Mouse (Mus musculus): Measurements from ENCODE around the gene Rsl24d1. TPM values are rescaled to one million over a fixed set of nuclear protein-coding genes. Genes with fewer than 3 reads are reported as not detected.
"Not testable (repeated sequence)": the region's sequence is repeated elsewhere in the genome, so short reads cannot be mapped to it uniquely, and the experiment has no call there.

Gene Rsl24d1
- total RNA-seq, 4 experiments from 2014 or later, result 55.8 to 64.9 (median 60.1) TPM

DNA sequence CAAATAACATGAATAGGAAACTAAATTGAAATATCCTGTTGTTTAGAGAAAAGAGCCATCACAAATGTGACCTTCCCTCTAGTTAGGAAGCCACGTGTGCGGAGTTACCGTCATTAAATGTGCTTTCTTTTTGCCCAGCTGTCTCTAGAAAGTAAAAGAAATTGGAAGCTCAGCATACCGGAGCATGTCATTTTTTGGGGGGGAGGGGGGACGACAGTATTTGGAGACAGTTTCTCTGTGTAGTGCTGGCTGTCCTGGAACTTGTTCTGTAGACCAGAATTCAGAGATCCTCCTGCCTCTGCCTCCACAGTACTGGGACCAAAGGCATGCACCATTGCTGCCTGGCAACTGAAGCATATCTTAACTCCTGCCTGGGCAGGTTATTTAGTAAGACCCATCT, 11.7 kb upstream of the Rsl24d1 start, which contains the start of gene Khdc3:
Khdc3 (plus strand) TSS at position 301 of the 400 bp plus-strand sequence.
- DNase-seq (ENCODE audit: low spot score in 2 of 2), result no peak

DNA sequence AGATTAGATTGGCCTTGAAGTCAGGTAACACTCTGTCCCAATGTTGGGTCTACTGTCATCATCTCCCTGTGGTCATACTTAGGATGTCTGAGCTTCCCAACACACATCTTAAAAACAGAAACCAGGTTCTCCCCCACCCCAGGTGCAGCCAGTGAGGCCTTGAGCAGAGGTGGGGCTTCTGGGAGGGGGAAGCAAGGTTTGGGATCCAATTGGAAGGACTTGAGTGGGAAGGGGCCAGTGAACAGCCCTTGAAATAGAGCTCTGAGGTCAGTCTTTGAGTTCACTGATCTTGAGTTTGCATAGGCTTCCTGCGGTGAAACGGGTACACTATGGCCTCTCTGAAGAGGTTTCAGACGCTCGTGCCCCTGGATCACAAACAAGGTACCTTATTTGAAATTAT, 11.0 kb upstream of the Rsl24d1 start, which contains the start of gene Gm20509:
Gm20509 (plus strand) TSS at position 290 of the 400 bp plus-strand sequence.
- no peak for DNase-seq (ENCODE audit: low spot score in 2 of 2)

DNA sequence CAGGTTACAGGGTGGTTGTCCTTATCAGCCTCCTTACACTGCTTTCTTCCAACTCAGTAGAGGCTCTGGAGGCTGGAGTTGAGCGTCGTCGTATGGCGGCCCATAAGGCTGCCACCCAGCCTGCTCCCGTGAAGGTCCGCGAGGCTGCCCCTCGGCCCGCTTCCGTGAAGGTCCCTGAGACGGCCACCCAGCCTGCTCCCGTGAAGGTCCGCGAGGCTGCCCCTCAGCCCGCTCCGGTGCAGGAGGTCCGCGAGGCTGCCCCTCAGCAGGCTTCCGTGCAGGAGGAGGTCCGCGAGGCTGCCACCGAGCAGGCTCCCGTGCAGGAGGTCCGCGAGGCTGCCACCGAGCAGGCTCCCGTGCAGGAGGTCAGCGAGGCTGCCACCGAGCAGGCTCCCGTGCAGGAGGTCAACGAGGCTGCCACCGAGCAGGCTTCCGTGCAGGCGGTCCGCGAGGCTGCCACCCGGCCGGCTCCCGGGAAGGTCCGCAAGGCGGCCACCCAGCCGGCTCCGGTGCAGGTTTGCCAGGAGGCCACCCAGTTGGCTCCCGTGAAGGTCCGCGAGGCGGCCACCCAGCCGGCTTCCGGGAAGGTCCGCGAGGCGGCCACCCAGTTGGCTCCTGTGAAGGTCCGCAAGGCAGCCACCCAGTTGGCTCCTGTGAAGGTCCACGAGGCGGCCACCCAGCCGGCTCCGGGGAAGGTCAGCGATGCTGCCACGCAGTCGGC, 9.9 kb upstream of the Rsl24d1 start:
- no peak for DNase-seq (ENCODE audit: low spot score in 2 of 2)

DNA sequence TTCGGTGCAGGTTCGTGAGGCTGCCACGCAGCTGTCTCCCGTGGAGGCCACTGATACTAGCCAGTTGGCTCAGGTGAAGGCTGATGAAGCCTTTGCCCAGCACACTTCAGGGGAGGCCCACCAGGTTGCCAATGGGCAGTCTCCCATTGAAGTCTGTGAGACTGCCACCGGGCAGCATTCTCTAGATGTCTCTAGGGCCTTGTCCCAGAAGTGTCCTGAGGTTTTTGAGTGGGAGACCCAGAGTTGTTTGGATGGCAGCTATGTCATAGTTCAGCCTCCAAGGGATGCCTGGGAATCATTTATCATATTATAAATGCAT, 9.4 kb upstream of the Rsl24d1 start:
- no peak for DNase-seq (ENCODE audit: low spot score in 2 of 2)

DNA sequence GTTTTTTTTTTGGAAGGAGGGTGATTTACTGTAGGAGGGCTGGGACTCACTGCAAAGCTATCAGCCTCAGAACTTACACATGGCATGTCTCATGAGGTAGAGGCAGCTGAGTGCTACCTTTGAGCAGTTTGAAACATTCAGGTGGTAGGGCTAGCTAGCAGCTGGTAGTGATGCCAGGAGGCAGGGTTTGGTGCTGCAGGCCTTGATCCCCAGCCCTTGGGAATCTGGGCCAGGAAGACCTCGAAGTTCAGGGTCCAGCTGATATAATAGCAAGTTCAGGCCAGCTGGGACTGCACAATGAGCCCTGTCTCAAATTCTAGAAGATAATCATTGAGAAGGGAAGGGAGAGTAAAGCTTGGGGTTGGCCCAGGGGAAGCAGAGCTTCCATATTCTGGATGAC, 8.1 kb upstream of the Rsl24d1 start:
- DNase-seq (ENCODE audit: low spot score in 2 of 2), result no peak

DNA sequence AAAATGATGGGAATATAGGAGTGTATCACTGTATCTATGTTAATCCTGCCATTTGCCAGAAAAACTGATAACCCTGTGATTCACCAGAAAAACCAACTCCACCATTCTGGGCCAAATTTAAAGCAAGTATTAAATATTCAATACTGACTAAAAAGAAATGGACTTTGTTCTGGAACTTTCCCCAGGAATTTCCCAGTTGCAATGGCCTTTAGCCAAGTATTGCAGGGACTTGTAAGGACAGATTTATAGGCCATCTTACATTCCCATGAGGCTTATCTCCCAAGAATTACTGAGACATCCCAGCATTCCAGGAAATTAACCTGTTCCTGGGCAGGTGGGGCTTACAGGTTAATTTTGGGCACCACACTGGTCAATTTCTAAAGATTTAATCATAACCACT, 7.5 kb upstream of the Rsl24d1 start:
- DNase-seq (ENCODE audit: low spot score in 2 of 2), result no peak

DNA sequence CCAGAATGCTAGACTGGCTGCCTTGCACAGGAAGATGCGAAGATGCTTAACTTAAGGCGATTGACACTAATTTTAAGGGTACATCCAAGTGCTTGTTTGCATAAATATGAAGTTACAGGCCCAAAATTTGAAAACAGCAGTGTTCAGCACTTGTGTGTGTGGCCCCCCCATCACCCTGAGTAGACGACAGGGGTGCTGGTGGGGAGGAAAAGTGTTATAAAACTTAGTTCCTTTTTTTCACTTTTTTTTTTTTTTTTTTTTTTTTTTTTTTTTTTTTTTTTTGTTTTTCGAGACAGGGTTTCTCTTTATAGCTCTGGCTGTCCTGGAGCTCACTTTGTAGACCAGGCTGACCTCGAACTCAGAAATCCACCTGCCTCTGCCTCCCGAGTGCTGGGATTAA, 3.5 kb downstream of the Rsl24d1 start:
- not testable (repeated sequence) for DNase-seq (ENCODE audit: low spot score in 2 of 2)

DNA sequence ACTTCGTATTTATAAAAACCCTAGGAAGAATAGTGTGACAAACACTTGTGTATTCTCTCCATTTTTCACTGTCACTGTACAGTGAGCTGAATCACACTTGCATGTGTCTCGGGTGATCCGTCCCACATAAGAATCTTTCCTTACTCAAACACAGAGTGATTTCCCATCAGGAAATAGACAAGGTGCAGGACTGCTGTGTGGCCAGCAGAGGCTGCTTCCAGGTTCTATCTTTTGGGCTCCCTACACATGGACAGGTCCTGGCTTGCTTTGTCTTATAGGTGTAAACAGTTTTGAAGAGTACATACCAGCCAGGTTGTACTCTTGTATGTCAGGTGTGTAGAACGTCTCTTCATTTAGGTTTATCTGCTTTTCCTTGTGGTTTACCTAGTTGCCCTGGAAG, 4.8 kb downstream of the Rsl24d1 start:
- no peak for DNase-seq (ENCODE audit: low spot score in 2 of 2)

DNA sequence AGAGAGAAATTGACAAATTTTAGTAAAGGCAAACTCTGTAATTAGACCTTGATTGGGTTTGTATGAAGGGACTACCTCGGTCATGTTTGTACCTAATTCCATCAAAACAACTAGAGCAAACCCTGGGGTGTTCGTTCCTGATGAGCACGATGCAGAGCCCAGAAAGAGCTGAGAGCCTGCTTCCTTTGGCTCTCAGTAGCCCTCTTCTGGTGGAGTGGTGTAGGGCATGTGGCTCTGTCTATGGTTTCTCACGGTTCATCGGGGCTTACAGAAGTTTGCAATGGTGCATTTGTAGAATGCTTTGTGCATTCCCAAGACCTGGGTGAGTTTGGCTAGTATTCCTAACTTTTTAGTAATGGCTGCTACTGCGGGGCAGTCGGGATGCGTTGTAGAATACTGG, 8.5 kb downstream of the Rsl24d1 start:
- no peak for DNase-seq (ENCODE audit: low spot score in 2 of 2)

DNA sequence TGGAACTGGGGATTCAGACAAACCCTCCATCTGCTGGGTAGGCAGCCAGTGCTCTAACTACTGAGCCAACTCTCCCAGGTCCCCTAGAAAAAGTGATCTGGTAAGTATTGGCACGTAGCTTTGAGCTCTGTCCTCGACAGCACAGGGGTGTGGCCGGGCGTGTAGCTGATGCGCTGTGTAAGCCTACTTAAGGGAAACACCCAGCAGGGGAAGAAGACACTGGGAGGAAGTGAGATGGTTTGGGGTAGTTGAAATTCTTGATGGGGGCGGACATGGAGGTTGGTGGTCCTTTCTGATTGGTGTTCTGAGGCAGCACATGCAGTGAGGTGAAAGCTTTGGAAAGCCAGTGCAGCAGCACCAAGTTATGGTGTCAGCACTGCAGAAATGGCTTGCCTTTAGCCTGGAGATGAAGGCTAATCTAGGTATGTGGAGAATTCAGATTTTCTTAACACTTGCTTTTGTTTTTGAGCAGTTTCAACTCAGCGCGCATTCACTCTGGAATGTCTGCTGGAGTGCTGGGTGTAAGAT, 11.9 kb downstream of the Rsl24d1 start:
- DNase-seq (ENCODE audit: low spot score in 2 of 2), result no peak

DNA sequence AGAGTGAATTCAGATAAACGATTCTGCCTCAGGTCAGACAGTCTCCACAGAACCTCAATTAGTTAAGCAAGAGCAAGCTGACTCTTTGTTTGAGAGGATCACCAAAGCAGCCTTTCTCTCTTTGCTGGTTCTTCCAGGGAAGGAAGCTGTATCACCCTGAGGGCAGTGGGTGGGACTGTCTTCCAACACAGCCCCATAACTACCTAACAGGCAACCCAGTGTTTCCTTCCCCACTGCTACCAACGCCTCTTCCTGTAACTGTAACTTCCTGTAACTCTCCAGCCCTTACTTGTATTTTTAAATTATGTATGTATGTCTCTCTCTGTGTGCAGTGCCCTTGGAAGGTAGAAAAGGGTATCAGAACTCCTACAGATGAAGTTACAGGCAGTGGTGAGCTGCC, 14.2 kb downstream of the Rsl24d1 start:
- no peak for DNase-seq (ENCODE audit: low spot score in 2 of 2)

DNA sequence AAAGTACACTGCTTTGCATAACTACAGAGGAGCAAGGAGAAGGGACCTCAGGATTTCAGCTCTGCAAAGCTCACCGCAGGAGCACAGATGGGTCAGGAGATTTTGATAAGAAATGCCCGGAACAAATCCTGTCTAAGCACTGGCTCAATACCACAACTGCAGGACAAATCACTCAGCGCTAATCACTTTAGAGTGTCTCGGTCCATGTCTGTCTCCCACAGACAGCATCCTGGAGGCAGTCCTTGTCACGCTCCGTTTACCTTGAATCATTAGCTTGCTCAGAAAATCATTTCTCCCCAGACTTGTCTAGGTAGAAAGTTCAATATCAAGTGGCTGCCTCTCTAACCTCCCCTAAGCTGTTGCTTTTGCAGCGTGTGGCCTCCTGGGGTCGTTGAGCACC, 16.6 kb downstream of the Rsl24d1 start:
- no peak for DNase-seq (ENCODE audit: low spot score in 2 of 2)

DNA sequence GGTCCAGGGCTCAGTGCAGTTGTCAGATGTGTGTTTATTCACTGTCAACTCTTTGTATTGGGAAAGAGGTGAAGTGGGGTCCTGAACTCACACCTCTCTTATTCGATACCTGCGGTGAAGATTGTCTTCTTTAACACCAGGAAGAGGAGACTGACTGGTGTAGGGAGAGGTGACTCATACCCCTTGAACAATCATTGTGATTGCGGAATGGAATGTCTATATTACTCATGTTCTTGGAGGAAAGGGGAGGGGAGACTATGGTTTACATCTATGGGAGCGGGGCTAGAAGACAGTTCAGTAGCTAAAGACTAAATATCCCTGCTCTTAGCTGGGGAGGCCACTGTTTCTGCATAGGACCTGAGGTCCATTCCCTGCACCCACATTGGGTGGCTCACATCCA, 17.3 kb downstream of the Rsl24d1 start:
- no peak for DNase-seq (ENCODE audit: low spot score in 2 of 2)

DNA sequence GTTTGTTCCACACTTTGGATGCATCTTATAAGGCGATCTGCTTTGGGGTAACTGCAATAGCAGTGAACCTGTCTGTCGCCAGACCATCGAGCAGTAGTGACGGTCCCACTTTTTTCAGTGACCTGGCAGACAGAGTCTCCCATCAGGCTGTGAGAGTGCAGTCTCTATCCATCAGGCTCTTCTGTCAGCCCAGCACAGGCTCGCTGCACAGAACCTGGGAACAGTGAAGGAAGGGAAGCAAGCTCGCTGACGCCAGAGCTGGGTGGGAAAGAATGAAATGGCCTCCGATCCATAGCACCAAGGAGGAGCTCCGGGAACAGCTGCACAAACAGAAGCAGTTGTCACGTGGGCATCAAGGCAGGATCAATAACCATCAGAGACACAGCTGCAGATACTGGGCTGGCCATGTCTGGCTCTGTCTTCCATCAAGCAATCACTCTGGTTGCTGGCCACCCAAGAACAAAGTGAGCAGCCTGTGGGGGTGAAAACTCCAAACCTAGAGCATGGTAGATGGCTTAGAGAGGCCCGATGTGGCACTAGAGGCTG, 24.2 kb downstream of the Rsl24d1 start:
- DNase-seq (ENCODE audit: low spot score in 2 of 2), result no peak

DNA sequence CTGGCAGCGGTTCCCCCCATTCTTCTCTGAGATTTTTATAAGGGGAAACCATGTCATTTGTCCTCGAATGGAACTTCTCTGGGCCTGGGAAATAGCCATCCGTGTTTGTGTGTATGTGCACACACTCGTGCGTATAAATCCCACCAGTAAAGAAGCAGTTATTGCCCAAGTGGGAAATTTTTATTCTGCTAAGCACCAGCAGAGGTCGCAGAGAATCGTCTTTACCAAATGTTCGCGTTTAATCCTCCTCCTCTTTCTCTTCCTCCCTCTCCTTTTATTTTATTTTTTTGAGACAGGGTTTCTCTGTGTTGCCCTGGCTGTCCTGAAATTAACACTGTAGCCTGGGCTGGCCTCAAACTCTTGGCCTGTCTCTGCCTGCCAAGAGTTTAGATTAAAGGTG, 41.1 kb downstream of the Rsl24d1 start:
- no peak for DNase-seq (ENCODE audit: low spot score in 2 of 2)

DNA sequence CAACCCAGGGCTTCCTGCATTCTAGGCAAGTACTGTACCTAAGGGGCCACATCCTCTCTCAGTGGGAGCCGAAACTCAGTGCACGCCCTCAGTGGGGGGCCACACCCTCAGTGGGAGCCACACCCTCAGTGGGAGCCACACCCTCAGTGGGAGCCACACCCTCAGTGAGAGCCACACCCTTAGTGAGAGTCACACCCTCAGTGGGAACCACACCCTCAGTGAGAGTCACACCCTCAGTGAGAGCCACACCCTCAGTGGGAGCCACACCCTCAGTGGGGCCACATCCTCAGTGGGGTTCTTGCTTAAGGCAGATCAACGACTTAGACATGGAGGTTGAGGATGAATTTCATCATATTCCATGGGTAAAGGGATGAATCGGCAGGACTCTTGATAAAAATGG, 44.7 kb downstream of the Rsl24d1 start:
- no peak for DNase-seq (ENCODE audit: low spot score in 2 of 2)

DNA sequence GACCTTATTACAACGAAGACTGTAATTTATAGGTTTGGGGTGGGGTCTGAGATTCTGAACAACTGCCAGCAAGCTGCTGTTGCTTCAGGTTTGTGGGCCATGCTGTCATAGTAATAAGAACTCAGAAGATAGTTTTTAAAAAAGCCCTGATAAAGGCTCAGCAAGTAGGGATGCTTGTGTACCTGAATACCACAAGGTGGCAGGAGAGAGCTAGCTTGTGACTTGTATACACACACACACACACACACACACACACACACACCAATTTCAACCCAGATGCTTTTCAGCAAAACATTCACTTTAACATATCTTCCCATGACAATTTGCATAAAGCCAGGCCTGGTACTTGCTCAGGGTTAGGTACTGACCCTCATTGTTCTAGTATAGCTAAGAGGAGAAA, 46.0 kb downstream of the Rsl24d1 start:
- peak in 1 of 2 experiments; percentile 31 for DNase-seq (ENCODE audit: low spot score in 2 of 2)

DNA sequence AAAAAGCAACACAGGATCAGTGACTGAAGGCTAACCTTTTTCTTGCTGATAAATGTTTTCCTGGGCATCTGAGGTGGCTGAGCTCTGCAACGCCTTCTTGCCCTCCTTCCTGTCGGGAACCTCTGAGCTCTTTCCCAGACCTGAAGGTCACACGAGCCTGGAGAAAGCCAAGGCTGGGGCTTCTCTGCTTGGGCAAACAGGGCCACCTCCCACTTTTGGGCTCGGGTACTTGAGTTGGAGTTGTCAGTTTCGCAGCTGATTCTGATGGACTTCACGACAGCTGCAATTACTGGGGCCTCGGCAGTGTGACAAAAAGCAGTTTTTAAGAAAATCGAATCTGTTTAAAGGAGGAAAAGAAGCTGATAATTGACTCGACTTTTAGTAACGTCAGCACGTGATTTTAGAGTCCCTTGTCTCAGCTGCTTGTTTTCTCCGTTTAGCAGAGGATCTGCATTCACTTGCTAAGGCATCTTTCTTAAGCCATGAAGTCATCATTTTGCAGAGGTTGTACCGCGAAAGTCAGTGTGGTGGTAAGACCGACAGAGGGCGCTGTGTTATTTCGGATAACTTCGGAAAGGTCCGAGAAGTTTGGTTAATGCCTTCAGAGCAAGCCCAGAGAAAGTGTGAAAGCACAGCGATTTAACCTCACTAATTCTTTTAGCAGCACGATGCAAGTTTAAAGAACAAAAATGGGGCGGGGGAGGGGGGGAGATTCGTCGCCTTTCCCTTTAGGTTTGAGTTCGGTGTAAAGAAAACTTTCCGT, 49.5 kb downstream of the Rsl24d1 start:
- peak; percentile 68 to 88 for DNase-seq (ENCODE audit: low spot score in 2 of 2)

DNA sequence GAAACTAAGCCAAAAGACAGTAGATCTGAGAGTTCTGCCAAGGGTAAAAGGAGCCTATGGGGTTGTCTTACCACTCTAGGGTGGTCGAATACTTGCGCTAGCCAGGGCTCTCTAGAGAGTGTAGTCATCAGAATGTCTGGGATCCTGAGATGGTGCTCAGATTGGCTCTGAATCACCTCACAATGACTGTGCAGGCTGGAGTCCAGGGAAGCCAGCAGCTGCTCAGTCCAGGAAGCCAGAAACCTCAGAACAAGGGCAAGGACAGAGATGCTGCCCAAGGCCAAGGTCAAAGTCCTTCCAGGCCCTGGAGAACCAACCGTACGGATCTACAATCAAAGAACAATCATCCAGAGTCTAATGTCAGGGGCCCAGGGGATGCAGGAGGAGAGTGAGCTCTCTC, 52.4 kb downstream of the Rsl24d1 start:
- no peak for DNase-seq (ENCODE audit: low spot score in 2 of 2)
